Mouse (Mus musculus): ENCODE measurements around the gene Gm7714. TPM values are rescaled to one million over a fixed set of nuclear protein-coding genes. Genes with fewer than 3 reads are reported as not detected.

Gm7714 gene
- not detected for total RNA-seq (2023)

GRCm38 (mm10) chr5:88268619-88269018 is at the start of gene Gm7714:
Gene Gm7714 (plus strand): TSS chr5:88268919.

GRCm38 (mm10) chr5:88317012-88317411 is 48.3 kb downstream of the Gm7714 start, which contains the start of gene Prol1:
Gene Prol1 (plus strand): TSS chr5:88317312.

Other genes with a start within 250 kb of the Gm7714 start
- not detected for gene Smr2, start 182.4 kb upstream of the Gm7714 start, total RNA-seq (2023)
- not detected for gene Gm11116, start 157.4 kb upstream of the Gm7714 start, total RNA-seq (2023)
- gene Gm11115, start 114.8 kb upstream of the Gm7714 start, total RNA-seq (2023): not detected
- gene Prol1, start 48.4 kb downstream of the Gm7714 start, total RNA-seq (2023): not detected
- gene Amtn, start 107.2 kb downstream of the Gm7714 start, total RNA-seq (2023): not detected
- gene Ambn, start 187.1 kb downstream of the Gm7714 start, total RNA-seq (2023): not detected
- not detected for gene Enam, start 219.1 kb downstream of the Gm7714 start, total RNA-seq (2023)